Mouse (Mus musculus) monocyte, adult 2 months (primary cell): ENCODE data around the gene Recql.
A peak's percentile ranks its signal among the peaks of the same experiment; 100 is the strongest.

Source experiments
- DNase-seq, 2 experiments: peaks; one replicate each; pipeline ENCODE4 v3.0.0; 2022; ENCODE audit warnings: low spot score in 2 of 2, low read depth in 1 of 2

The Recql gene

DNA sequence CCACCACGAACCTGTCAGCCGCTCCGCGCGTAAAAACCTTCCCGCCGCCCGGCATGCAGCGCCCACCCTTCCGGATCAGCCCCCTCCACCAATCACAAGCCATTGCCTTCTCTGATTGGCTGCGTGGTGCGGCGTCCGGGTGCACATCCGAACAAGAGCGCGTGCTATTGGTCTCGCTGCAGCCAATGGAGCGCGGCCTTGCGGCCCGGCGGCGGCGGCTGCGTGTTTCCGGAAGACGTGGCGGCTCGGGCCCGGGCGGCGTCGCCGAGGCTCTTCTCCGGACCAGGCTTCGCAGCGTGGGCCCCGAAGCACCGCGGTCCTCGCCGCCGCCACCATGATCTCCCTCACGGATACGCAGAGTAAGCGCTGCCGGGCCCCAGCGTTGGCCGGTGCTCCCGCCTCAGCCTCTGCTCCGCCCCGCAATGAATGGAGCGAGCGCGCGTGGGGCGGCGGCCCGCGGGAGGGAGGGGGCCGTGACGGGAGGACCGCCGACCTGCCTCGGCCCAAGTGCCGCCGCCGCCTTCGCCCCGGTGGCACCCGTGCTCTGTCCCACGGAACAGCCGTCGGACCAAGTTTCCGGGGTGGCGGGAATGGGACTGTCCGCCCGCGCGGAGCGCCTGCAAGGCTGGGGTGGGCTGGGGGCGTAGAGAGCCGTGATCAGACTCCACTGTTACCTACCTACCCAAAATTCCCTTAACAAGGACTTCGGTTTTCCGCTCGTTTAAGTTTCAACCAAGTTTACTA lies at the start of gene Recql, which contains the start of gene Golt1b:
TSS of gene Recql (minus strand) at position 77 of the 744 bp plus-strand sequence.
TSS of gene Golt1b (plus strand) at position 211 of the 744 bp plus-strand sequence.
- DNase-seq = peak; percentile 95 to 97

DNA sequence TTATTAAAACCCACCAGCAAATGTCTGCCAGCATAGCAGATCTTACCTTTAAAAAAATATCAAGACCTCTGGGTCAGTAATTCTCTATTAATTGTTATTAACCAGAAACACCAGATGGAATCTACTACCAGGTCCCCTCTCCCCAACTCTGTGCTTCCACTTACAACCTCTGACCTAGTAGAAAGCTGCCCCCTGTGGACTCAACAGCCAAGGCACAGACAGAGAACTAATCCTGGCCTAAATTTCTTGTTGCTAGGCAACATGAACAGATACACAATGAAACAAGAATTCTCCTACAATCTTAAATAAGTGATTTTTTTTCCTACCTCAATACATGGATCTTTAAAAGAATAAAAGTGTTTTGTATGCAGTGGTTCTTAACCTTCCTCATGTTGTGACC lies 42.2 kb upstream of the Recql start:
- DNase-seq = no peak

DNA sequence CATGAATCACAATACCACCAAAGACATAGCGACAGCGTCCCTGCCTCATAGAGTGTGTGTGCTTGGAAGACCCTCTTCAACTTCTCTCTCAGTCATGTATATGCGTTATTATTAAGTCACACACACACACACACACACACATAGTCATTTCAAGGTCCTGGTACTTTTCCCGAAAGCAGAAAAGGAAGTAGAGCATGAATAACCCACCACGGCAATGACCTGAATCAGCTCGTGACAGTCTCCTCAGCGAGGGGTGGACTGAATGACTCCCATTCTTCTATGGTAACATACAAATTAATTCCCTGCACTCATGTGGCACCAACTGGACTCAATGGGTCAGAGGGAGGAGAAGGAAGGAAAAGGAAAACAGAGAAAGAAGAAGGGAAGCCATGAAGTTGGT lies 38.1 kb upstream of the Recql start:
- DNase-seq = no peak

DNA sequence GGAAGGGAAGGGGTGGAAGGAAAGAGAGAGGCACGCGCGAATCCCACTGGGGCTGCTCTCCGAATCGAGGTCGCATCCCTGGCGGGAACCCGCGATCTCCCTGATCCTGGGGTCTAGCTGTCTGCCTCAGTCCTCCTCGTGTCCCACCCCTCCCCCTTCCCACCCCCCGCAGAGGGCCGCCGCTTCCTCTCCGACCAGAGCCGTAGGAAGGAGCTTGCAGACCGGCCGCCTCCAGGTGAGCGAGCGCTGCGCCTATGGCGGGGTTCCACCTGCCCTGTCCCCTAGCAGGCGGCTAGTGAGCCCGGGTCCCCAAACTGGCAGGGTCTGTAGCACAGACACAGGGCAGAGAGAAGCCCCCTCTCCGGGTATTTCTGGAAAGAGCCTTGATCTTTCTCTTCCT lies 27.7 kb upstream of the Recql start:
- DNase-seq = no peak

DNA sequence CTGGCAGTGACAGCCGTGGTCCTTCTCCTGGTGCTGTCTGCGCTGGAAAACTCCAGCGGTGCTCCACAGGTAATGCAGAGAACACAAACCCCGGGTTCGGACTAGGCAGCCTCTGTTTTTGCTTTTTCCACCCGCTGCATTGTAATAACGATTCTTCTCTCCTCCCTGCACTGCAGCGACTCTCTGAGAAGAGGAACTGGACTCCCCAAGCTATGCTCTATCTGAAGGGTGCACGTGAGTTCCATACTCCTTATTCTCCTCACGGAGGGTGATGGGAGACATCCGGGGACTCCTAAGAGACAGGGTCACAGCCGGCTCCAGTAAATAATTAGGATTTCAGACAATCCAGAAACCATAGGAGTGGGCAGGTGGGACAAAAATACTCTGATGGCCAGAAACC lies 27.0 kb upstream of the Recql start:
- DNase-seq = no peak

DNA sequence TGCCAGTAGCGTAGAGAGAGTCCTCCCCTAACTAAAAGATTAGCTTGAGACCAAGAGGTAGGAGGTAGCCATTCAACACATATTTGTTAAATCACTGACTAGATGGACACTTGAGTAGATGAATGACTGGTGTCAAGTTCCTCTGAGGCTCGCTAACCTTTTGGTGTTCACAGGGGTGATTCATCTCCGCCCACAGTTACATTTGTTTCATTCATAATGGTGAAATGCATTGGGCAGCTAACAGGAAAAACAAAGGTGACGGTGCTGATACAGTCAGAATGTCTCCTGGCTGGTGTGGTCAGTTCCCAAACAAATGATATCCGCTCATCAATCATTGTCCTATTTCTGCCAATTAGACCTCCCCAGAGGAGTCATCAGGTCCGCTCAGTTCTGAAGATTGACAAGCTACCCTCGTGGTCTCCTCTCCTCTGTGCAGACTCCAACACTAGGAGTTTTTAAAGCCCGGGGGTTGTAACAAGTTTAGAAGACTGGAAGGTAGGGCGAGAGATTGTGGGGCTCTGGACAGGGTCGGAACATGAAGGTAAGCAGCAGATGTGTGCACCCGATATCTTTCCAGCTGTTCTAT lies 26.1 kb upstream of the Recql start, which contains the start of gene Spx:
TSS of gene Spx (plus strand) at position 536 of the 586 bp plus-strand sequence.
- DNase-seq = no peak

DNA sequence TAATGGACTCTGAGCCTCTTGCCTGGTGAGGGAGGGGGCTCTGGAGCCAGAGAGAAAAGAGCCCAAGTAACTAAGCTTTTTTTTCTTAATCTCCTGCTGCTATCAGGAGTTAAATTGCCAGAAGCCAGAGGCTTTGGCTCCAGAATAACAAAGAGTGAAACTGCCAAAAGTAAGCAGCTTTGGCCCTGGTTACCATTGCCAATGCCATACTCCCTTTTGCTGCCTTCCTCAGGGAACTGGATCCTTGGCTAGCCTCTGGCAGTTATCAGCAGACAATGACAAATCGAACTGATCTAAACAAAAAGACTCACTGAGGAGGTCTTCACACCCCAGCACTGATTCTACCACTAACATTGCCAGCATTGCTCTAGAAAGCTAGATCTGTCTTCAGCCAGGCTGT lies 24.3 kb upstream of the Recql start:
- DNase-seq = no peak

DNA sequence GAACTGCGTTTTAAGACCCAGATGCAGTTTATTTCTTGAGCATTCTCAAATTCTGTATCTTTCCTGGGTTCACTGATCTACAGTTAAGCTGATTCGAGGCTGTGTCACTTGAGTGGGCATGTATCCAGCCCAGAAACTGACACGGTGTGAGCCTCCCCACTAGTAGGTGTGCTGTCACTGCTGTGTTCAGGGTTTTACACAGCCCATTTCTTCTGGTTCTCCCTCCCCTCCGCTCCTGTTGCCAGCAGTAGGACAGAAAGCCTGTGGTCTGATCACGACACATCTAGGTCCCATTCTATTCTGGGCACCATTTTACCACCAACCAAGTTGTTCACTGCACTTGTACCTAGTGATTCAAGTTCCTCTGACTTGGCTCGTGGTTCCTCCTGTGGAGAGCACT lies 8.9 kb upstream of the Recql start:
- DNase-seq = no peak

DNA sequence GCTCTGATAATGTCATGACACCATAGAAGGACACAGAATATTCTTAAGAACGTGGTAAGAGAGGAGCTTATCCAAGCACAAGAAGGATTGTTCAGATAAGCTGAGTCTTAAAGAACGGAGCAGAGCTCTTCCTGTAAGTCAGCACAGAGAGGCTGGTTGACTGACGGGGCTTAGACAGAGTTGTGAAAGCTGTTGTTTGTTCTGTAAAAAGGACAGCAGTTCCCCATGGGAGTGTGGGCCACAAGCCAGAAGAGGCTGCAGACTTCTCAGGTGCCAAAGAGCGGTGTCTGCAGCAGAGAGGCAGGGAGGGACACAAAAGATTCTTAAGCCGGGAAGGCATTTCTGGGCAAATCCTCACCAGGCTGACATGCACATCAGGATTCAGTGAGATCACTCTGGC lies 7.8 kb upstream of the Recql start:
- DNase-seq = no peak

DNA sequence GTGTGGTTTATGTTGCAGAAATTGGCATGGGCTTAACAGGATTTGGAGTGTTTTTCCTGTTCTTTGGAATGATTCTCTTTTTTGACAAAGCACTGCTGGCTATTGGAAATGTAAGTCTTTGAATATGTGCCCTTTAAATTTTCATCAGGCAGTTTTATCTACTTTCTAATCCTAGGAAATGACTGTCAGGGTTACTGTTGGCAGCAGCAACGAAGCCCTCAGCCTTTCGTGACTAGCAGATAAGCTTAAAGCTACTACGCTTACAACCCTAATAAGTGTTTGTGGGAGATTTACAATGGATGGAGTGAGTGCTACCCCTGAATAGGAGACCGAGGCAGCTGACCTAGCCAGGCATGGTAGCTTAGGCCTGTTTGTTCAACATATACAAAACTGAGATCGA lies 5.4 kb upstream of the Recql start:
- no peak for DNase-seq

DNA sequence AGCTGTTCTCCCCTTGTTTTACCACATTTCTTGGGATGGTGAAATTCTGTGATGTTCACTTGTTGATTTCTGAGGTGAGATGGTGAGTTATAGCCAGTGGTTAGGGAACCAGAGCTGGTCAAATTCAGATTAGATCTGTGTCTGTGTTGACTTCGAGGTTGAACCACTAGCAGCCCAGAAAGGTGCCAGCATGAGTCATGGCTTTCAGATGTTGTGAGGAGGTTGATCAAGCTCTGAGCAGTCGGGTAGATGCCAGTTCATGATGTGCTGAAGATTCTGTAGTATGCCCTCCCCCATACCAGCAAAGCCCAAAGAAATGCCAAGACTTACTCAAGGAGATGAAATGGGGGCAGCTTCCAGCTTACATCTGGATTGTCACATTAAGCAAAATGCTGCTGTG lies 2.2 kb upstream of the Recql start:
- DNase-seq = no peak

DNA sequence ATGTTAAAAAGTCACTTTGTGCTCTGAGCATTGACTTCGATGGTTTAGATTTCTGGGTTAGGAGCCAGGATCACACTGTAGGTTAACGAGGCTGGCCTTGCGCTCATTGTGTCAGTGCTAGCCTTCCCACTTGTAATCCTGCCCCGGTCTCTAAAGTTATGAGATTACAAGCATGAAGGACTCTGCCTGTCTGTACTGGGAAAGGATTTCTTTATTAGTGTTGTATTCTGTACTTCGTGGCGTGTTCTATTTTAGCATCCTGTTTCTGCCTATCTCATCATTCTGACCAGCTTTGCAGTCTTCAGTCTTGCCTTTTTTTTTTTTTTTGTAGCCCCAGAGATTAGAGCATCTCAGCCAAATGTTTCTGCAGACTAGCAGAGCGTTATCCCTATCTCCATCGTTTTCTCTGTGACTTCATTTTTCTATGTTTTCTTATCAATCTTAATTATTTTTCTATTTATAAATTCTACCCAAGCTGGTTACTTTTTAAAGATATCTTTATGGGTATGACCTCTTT lies 926 bp upstream of the Recql start:
- DNase-seq = no peak

DNA sequence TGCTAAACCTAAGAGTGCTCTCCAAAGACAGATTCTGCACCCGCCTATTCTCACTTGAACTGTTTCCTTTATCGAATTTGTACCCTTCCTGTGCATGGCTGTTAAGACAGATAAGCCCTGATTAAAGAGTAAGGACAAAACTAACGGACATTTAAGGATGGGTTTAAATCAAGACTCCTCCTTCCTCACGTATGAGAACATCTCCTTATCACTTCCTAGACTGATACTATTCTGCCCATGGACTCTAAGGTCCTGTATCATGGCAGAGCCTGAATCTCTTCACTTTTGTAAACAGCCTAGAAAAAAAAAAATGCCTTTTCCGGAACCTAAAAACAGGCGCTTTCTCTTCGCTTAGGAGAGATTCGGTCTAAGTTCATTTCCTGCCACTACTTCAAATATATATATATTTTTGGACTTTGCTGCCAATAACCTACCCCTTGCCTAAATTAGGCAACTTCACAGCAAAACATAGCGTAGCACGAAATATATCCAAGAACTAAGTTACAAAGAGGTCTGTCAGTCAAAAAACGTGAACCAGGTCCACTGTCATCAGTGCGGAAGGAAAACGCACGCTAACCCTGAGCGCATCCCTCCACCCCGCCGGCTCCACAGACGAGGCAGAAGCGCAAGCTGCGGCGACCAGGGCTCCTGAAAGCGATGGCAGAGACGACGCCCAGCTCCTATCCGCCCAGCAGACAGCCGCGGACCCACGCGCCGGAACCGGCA lies 439 bp downstream of the Recql start:
- DNase-seq = no peak

DNA sequence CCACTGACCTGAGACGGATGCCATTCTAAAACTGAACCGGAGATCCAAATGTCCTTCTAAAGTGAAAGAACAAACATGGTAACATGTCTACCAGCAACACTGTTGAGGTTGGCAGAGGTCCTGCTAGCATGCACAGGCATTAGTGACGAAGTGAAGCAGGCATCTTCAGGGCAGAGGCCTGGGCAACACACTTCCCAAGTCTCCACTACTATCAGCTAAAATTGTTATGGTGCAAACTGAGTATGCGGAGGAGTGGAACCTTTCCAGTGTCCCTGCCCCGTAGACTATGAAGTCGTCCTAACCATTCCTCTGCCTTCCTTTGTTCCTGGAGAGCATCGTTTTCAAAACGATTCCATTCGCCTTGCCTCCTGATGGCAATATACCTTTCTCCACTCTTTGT lies 2.4 kb downstream of the Recql start:
- DNase-seq = no peak

DNA sequence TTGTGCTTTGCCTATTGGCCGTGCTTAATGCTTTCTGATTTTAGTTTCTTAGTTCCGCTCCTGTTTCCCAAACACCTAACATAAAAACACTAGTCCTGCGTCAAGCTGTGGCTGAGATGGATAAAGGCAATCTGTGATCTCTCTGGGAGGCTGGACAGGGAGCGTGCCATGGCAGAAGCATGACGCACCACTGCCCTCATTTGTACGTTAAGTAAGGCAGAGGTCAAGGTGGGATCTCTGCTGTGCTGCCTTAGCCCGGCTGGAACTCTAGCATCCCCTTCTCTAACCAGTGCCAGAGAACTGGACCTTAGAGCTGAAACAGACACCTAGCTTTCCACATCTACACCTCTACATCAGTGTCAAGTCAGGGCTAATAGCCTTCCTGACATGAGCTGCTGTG lies 5.3 kb downstream of the Recql start:
- DNase-seq = no peak

DNA sequence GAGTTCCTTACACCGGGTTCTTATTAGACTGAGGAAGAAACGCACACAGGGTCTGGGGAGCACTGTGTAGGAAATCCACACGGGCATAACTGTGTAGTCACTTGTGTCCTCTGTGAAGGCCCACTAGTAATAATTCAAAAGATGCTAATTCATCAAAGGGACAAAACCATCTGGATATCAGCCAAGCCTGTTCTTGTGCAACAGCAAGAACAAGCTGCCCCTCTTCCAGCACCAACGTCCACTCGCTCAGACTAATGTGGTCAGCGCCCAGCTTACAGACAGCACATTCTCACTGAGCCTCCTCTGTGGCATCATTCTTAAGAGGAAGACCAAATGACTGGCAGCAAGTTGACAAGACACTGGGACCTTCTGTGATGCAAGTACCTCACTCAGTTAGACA lies 6.9 kb downstream of the Recql start:
- no peak for DNase-seq

DNA sequence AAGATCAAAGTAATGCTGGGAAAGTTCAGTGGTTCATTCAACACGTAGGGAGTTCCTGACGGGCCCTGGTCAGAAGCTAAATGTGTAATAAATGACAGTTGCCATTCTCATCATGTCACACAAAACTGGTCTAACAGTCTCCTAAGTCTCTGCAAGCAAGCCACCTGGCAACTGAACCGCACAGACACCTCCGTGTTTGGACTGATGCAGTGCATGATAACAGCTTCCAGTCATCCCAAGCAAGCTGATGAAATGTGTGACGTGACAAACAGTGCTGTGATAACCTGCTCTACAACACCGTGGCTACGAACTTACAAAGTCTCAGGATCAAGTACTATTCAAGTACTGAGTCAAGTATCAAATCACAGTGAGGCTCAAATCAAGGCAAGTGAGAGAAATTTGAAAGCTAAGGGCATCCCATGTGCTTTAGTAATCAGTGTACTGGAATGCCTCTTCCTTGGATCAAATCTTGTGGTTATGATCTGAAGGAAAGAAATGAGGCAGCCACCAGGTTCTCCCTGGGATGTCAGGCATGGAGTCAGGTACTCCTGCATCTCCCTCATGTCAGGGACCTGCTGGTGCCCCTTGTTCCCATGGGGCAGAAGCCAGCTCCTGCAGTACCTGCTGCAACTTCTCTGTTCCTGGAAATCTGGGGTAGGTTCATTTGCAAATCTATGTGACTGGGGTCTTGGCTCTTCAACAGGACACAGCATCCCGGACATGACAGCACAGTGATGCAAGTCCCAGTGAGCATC lies 8.1 kb downstream of the Recql start:
- DNase-seq = no peak

DNA sequence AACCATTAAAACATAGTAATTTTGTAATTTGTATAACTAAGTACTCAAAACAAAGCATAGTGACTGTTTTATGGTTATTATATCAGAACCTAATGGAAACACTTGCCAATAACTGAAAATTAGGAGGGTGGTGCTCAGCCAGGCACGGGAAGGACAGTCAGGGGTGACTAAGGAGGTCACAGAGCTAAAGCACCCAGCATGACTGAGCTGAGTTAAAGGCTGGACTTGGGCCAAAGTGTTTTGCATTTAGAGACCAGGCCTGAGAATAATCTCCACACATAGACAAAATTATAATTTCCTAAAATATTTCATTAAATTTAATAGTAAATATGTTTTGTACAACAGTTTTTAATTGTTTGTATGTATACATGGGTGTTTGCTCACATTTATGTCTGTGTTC lies 9.8 kb downstream of the Recql start:
- DNase-seq = no peak

DNA sequence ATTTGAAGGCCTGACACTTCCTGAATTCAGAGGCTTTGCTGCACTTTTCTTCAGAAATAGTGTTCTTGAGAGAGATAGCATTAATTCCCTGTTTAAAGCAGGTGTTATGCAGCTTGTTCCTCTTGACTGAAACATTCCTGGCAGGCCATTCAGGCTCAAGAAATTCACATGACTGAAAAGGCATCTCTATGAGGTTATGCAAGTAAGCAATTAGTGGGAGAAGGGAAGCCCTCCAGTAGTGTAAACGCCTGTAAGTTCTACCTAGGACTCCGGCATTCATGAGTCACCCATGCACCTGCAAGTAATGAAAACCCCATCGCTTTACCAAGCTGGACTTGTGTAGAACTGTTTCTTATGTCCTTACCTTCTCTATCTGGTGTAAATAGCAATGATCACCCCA lies 17.3 kb downstream of the Recql start:
- DNase-seq = no peak

DNA sequence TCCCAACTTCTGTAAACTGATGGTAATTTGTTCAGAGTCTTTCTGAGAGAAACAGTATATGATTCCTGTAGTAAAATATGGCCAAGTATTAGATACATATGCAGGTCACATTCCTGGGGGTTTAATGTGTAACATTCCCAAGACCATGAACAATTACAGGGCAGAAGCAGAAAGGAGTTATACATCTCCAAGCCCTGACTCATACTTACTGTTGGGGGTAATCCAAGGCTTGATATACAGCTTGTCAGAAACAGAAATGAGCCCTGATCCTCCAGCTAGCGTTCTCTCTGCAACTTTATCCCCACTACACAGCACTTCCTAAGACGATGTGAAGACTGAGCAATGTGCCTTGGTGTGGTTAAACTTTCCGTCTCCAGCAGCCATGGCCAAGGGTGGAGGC lies 19.3 kb downstream of the Recql start:
- no peak for DNase-seq

DNA sequence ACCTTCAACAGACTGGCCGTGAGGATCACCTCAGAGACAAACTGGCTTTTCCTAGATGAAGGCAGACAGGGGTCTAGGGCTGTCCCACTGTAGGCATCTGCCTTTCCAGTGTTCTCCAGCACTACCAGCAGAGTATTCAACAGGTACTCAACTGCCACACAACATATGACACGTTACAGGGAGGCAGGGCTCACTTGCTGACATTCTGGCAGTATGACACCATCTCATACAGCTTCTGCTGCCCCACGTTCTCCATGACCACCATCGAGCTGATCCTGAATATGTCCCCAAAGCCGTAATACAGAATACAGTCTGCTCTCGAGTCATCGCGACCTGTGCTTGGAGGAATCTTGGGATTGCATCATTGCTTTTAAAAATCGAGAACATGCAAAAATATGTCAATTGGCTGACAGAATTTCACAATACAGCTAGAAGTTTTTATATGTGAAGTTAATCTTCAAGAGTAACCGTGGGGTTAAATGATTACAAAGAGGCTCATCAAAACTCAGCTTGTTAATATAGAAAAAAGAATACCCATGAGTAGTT lies 20.3 kb downstream of the Recql start:
- no peak for DNase-seq
